Mouse (Mus musculus) inflammation-experienced regulatory T-cells, adult 6 months (primary cell): Measurements from ENCODE around the gene Tatdn3. TPM values are rescaled to one million over a fixed set of nuclear protein-coding genes. Genes with fewer than 3 reads are reported as not detected.
A peak's percentile ranks its signal among the peaks of the same experiment; 100 is the strongest.

Experiments
- ATAC-seq: one replicate; pipeline ENCODE4 v1.8.0; 2017
- polyA plus RNA-seq, 3 experiments: library from polyadenylated mRNA; unstranded; fragments of 100-300 nt; shearing (Covaris generic); gene quantifications; one replicate each; pipeline ENCODE4 v1.2.1; 2017

Gene Tatdn3
- polyA plus RNA-seq, 3 experiments from 2014 or later, result 5.3 to 14.7 (median 11.0) TPM

- no peak for ATAC-seq
These were observed 12.6 kb upstream of the Tatdn3 start for GRCm38 (mm10) chr1:191075199-191075883.

GRCm38 (mm10) chr1:191073486-191073885, 10.8 kb upstream of the Tatdn3 start:
- no peak for ATAC-seq

- ATAC-seq, result no peak
These were observed 10.3 kb upstream of the Tatdn3 start for GRCm38 (mm10) chr1:191073001-191073400.

- no peak for ATAC-seq
These were observed 9.7 kb upstream of the Tatdn3 start for GRCm38 (mm10) chr1:191072329-191072913.

GRCm38 (mm10) chr1:191071613-191072012, 8.9 kb upstream of the Tatdn3 start:
- ATAC-seq, result no peak

- ATAC-seq, result no peak
These were observed 7.5 kb upstream of the Tatdn3 start for GRCm38 (mm10) chr1:191070259-191070658.

- no peak for ATAC-seq
These were observed 5.6 kb upstream of the Tatdn3 start for GRCm38 (mm10) chr1:191068377-191068776.

GRCm38 (mm10) chr1:191065188-191065587, 2.5 kb upstream of the Tatdn3 start:
- no peak for ATAC-seq

GRCm38 (mm10) chr1:191064535-191064934, 1.8 kb upstream of the Tatdn3 start:
- ATAC-seq, result no peak

- ATAC-seq, result no peak
These were observed 968 bp upstream of the Tatdn3 start for GRCm38 (mm10) chr1:191063700-191064099.

- ATAC-seq, result peak; percentile 53
These were observed 421 bp downstream of the Tatdn3 start for GRCm38 (mm10) chr1:191062241-191062780.

- ATAC-seq, result no peak
These were observed 5.3 kb downstream of the Tatdn3 start for GRCm38 (mm10) chr1:191057461-191057860.

GRCm38 (mm10) chr1:191055533-191055873, 7.2 kb downstream of the Tatdn3 start:
- no peak for ATAC-seq

GRCm38 (mm10) chr1:191054870-191055532, 7.7 kb downstream of the Tatdn3 start:
- ATAC-seq, result no peak

GRCm38 (mm10) chr1:191053555-191053954, 9.2 kb downstream of the Tatdn3 start:
- ATAC-seq, result no peak

- no peak for ATAC-seq
These were observed 16.4 kb downstream of the Tatdn3 start for GRCm38 (mm10) chr1:191046231-191046824.

GRCm38 (mm10) chr1:191045264-191045663, 17.5 kb downstream of the Tatdn3 start:
- ATAC-seq, result no peak

GRCm38 (mm10) chr1:191042688-191043087, 20.0 kb downstream of the Tatdn3 start:
- no peak for ATAC-seq

GRCm38 (mm10) chr1:191042106-191042505, 20.6 kb downstream of the Tatdn3 start:
- ATAC-seq, result no peak

GRCm38 (mm10) chr1:191041352-191041751, 21.4 kb downstream of the Tatdn3 start:
- no peak for ATAC-seq

- no peak for ATAC-seq
These were observed 24.7 kb downstream of the Tatdn3 start for GRCm38 (mm10) chr1:191037999-191038398.

GRCm38 (mm10) chr1:191036554-191037334, 26.0 kb downstream of the Tatdn3 start, which contains the start of gene Spata45:
TSS of gene Spata45 (plus strand) at chr1:191036639.
- no peak for ATAC-seq
